Mouse (Mus musculus) left cerebral cortex, postnatal 25 days (tissue): Measurements from ENCODE around the gene Osbpl5. TPM values are rescaled to one million over a fixed set of nuclear protein-coding genes. Genes with fewer than 3 reads are reported as not detected.
"Not testable (repeated sequence)": the region's sequence is repeated elsewhere in the genome, so short reads cannot be mapped to it uniquely, and the experiment has no call there.

Experiments used
- DNase-seq, 2 experiments: peaks; one replicate each; pipeline ENCODE4 v3.0.0; 2022; ENCODE audit warnings: low spot score in 2 of 2, mixed read lengths in 1 of 2
- intact Hi-C: fragments of 180-260 bp; cut with DNase I; formaldehyde crosslinking; loops from one replicate; pipeline ENCODE4 v1.15.1; 2025
- microRNA-seq, 2 experiments: library from miRNA; unstranded; fragments of <30 nt; microRNA quantifications; one replicate each; pipeline ENCODE4 v1.2.0; 2022
- total RNA-seq, 2 experiments: library from RNA; stranded (reverse); gene quantifications; 2 replicates each; pipeline ENCODE4 v1.2.3; 2021

Gene Osbpl5
- total RNA-seq, 2 experiments from 2014 or later: 28.7 to 36.8 TPM

GRCm38 (mm10) chr7:143680836-143681235 lies 75.9 kb downstream of the Osbpl5 start:
- not testable (repeated sequence) for DNase-seq
- intact Hi-C loops: loop anchor here (2.0 kb wide), 1 partner anchor 38 kb away; no protein-coding TSS in a partner anchor

- intact Hi-C loops: loop anchor here (2.0 kb wide), 1 partner anchor 37 kb away; no protein-coding TSS in a partner anchor
- not testable (repeated sequence) for DNase-seq
Measured at GRCm38 (mm10) chr7:143679650-143680049, 77.1 kb downstream of the Osbpl5 start.

GRCm38 (mm10) chr7:143666427-143667311 lies 90.1 kb downstream of the Osbpl5 start:
- intact Hi-C loops: no loop called here
- DNase-seq: no peak

GRCm38 (mm10) chr7:143663470-143663869 lies 93.3 kb downstream of the Osbpl5 start:
- intact Hi-C loops: no loop called here
- DNase-seq: no peak

- intact Hi-C loops: no loop called here
- no peak for DNase-seq
Measured at GRCm38 (mm10) chr7:143660797-143661196, 96.0 kb downstream of the Osbpl5 start.

- intact Hi-C loops: loop anchor here (1.0 kb wide), 1 partner anchor 33 kb away; no protein-coding TSS in a partner anchor
- DNase-seq: not testable (repeated sequence)
Measured at GRCm38 (mm10) chr7:143649769-143650346, 106.9 kb downstream of the Osbpl5 start.

- peak; percentile 77 to 79 for DNase-seq
Measured at GRCm38 (mm10) chr7:143649034-143649768, 107.6 kb downstream of the Osbpl5 start, which contains the start of gene Tnfrsf22. TSS of gene Tnfrsf22 (minus strand) at chr7:143649661.

GRCm38 (mm10) chr7:143643949-143644348 lies 112.8 kb downstream of the Osbpl5 start:
- not testable (repeated sequence) for DNase-seq
- intact Hi-C loops: loop anchor here (2.0 kb wide), 1 partner anchor 37 kb away; no protein-coding TSS in a partner anchor

More at GRCm38 (mm10) chr7:143649034-143649768, 107.6 kb downstream of the Osbpl5 start, which contains the start of gene Tnfrsf22:
- intact Hi-C loops: loop anchor here (1.0 kb wide), 1 partner anchor 34 kb away; no protein-coding TSS in a partner anchor

Small RNAs within 50 kb of the gene (microRNA-seq; reads per million reads assigned to microRNA genes)
- gene Gm22064: 0 reads per million in 2 experiments

Other genes with a start within 250 kb of the Osbpl5 start
- gene Nap1l4, start 207.9 kb downstream of the Osbpl5 start, total RNA-seq: 100 to 1,000 TPM; 104 to 113 TPM
- gene Cars, start 156.9 kb downstream of the Osbpl5 start, total RNA-seq: 10 to 100 TPM; 52.6 to 53.8 TPM
- gene Tnfrsf26, start 128.3 kb downstream of the Osbpl5 start, total RNA-seq: not detected
- 1 to 10 TPM; 1.0 to 1.4 TPM for gene Tnfrsf22, start 107.3 kb downstream of the Osbpl5 start, total RNA-seq
- 1 to 10 TPM; 1.2 to 1.3 TPM for gene Tnfrsf23, start 71.1 kb downstream of the Osbpl5 start, total RNA-seq
- not detected for gene Mrgprg, start 10.0 kb upstream of the Osbpl5 start, total RNA-seq
- 1 to 10 TPM; 7.1 to 7.6 TPM for gene Mrgpre, start 27.5 kb upstream of the Osbpl5 start, total RNA-seq
- 1 to 10 TPM; 4.8 to 6.6 TPM for gene Nadsyn1, start 65.9 kb upstream of the Osbpl5 start, total RNA-seq
- gene Dhcr7, start 66.2 kb upstream of the Osbpl5 start, total RNA-seq: 10 to 100 TPM; 44.1 to 45.9 TPM
- not detected for gene Gm498, start 109.9 kb upstream of the Osbpl5 start, total RNA-seq
- gene Shank2, start 244.9 kb upstream of the Osbpl5 start, total RNA-seq: 100 to 1,000 TPM; 148 to 167 TPM